Mouse (Mus musculus): Measurements from ENCODE around the gene Epha3. TPM values are rescaled to one million over a fixed set of nuclear protein-coding genes. Genes with fewer than 3 reads are reported as not detected.
A peak's percentile ranks its signal among the peaks of the same experiment; 100 is the strongest.

The Epha3 gene
- total and polyA plus RNA-seq, 3 experiments, result 0.39 to 0.48 (median 0.44) TPM

- Histone ChIP-seq H3K9ac (ENCODE audit: low read depth, low read length) (no peak overlapping the region), H3K4me1 (ENCODE audit: control insufficient read depth, insufficient read depth, low read length) (no peaks in the 10 kb centered on the region), H3K27ac (no peak overlapping the region), H3K4me3 (no peak overlapping the region), H3K27me3 (ENCODE audit: control insufficient read depth, insufficient read depth, low read length) (no peaks in the 10 kb centered on the region), H3K79me2 (replicated peaks; ENCODE audit: control insufficient read depth, insufficient read depth, low read length) (no peaks in the 10 kb centered on the region), H3K36me3 (ENCODE audit: control insufficient read depth, insufficient read depth, low read length) (no peaks in the 10 kb centered on the region)
- no peak for DNase-seq
- no peak for TF ChIP-seq EP300 (IDR thresholded peaks at IDR 0.05; ENCODE audit: insufficient read depth, low read depth, low read length)
- TF ChIP-seq CTCF (IDR thresholded peaks at IDR 0.05), result no peak
- TF ChIP-seq POLR2A (IDR thresholded peaks at IDR 0.05; ENCODE audit: insufficient read depth, low read depth, low read length), result no peak
- 46% methylated on average over 6 of the region's 6 CpGs for WGBS
- intact Hi-C loops (cut with DNase I), result no loop called here
Observed at GRCm38 (mm10) chr16:63817606-63818005, 46.4 kb downstream of the Epha3 start.

GRCm38 (mm10) chr16:63816672-63817071 is 47.3 kb downstream of the Epha3 start:
- TF ChIP-seq EP300 (IDR thresholded peaks at IDR 0.05; ENCODE audit: insufficient read depth, low read depth, low read length) (no peak), CTCF (IDR thresholded peaks at IDR 0.05) (no peak), POLR2A (IDR thresholded peaks at IDR 0.05; ENCODE audit: insufficient read depth, low read depth, low read length) (no peak)
- intact Hi-C loops (cut with DNase I), result no loop called here
- Histone ChIP-seq H3K4me3 (no peak overlapping the region), H3K27me3 (ENCODE audit: control insufficient read depth, insufficient read depth, low read length) (no peaks in the 10 kb centered on the region), H3K27ac (no peak overlapping the region), H3K9ac (ENCODE audit: low read depth, low read length) (no peak overlapping the region), H3K79me2 (replicated peaks; ENCODE audit: control insufficient read depth, insufficient read depth, low read length) (no peaks in the 10 kb centered on the region), H3K36me3 (ENCODE audit: control insufficient read depth, insufficient read depth, low read length) (no peaks in the 10 kb centered on the region), H3K4me1 (ENCODE audit: control insufficient read depth, insufficient read depth, low read length) (no peaks in the 10 kb centered on the region)
- peak in 1 of 2 experiments; percentile 8 for DNase-seq
- WGBS, result 23% methylated on average over 1 of the region's 1 CpGs

- no peak overlapping the region for H3K27ac ChIP-seq
- H3K4me1 ChIP-seq (ENCODE audit: control insufficient read depth, insufficient read depth, low read length), result no peaks in the 10 kb centered on the region
- no peak overlapping the region for H3K4me3 ChIP-seq
- WGBS, result 73% methylated on average over 5 of the region's 5 CpGs
- H3K79me2 ChIP-seq (replicated peaks; ENCODE audit: control insufficient read depth, insufficient read depth, low read length), result no peaks in the 10 kb centered on the region
- no peak for DNase-seq
- TF ChIP-seq CTCF (IDR thresholded peaks at IDR 0.05) (no peak), EP300 (IDR thresholded peaks at IDR 0.05; ENCODE audit: insufficient read depth, low read depth, low read length) (no peak), POLR2A (IDR thresholded peaks at IDR 0.05; ENCODE audit: insufficient read depth, low read depth, low read length) (no peak)
- H3K36me3 ChIP-seq (ENCODE audit: control insufficient read depth, insufficient read depth, low read length), result no peaks in the 10 kb centered on the region
- intact Hi-C loops (cut with DNase I), result no loop called here
- H3K27me3 ChIP-seq (ENCODE audit: control insufficient read depth, insufficient read depth, low read length), result no peaks in the 10 kb centered on the region
- H3K9ac ChIP-seq (ENCODE audit: low read depth, low read length), result no peak overlapping the region
Observed at GRCm38 (mm10) chr16:63809871-63810270, 54.1 kb downstream of the Epha3 start.

GRCm38 (mm10) chr16:63808991-63809390 is 55.0 kb downstream of the Epha3 start:
- DNase-seq, result no peak
- H3K27ac ChIP-seq, result no peak overlapping the region
- H3K9ac ChIP-seq (ENCODE audit: low read depth, low read length), result no peak overlapping the region
- H3K27me3 ChIP-seq (ENCODE audit: control insufficient read depth, insufficient read depth, low read length), result no peaks in the 10 kb centered on the region
- no peaks in the 10 kb centered on the region for H3K79me2 ChIP-seq (replicated peaks; ENCODE audit: control insufficient read depth, insufficient read depth, low read length)
- no peak overlapping the region for H3K4me3 ChIP-seq
- no peaks in the 10 kb centered on the region for H3K36me3 ChIP-seq (ENCODE audit: control insufficient read depth, insufficient read depth, low read length)
- TF ChIP-seq EP300 (IDR thresholded peaks at IDR 0.05; ENCODE audit: insufficient read depth, low read depth, low read length) (no peak), CTCF (IDR thresholded peaks at IDR 0.05) (no peak), POLR2A (IDR thresholded peaks at IDR 0.05; ENCODE audit: insufficient read depth, low read depth, low read length) (no peak)
- no peaks in the 10 kb centered on the region for H3K4me1 ChIP-seq (ENCODE audit: control insufficient read depth, insufficient read depth, low read length)
- intact Hi-C loops (cut with DNase I), result no loop called here

- H3K9ac ChIP-seq (ENCODE audit: low read depth, low read length), result no peak overlapping the region
- H3K36me3 ChIP-seq (ENCODE audit: control insufficient read depth, insufficient read depth, low read length), result no peaks in the 10 kb centered on the region
- intact Hi-C loops (cut with DNase I), result no loop called here
- H3K4me1 ChIP-seq (ENCODE audit: control insufficient read depth, insufficient read depth, low read length), result no peaks in the 10 kb centered on the region
- TF ChIP-seq EP300 (IDR thresholded peaks at IDR 0.05; ENCODE audit: insufficient read depth, low read depth, low read length) (no peak), CTCF (IDR thresholded peaks at IDR 0.05) (no peak), POLR2A (IDR thresholded peaks at IDR 0.05; ENCODE audit: insufficient read depth, low read depth, low read length) (no peak)
- no peaks in the 10 kb centered on the region for H3K79me2 ChIP-seq (replicated peaks; ENCODE audit: control insufficient read depth, insufficient read depth, low read length)
- DNase-seq, result no peak
- 87% methylated on average over 5 of the region's 5 CpGs for WGBS
- H3K27ac ChIP-seq, result no peak overlapping the region
- H3K27me3 ChIP-seq (ENCODE audit: control insufficient read depth, insufficient read depth, low read length), result no peaks in the 10 kb centered on the region
- no peak overlapping the region for H3K4me3 ChIP-seq
Observed at GRCm38 (mm10) chr16:63806437-63807129, 57.4 kb downstream of the Epha3 start.

- no peaks in the 10 kb centered on the region for H3K36me3 ChIP-seq (ENCODE audit: control insufficient read depth, insufficient read depth, low read length)
- no peaks in the 10 kb centered on the region for H3K27me3 ChIP-seq (ENCODE audit: control insufficient read depth, insufficient read depth, low read length)
- DNase-seq, result no peak
- H3K27ac ChIP-seq, result no peak overlapping the region
- no peaks in the 10 kb centered on the region for H3K79me2 ChIP-seq (replicated peaks; ENCODE audit: control insufficient read depth, insufficient read depth, low read length)
- no peak for TF ChIP-seq POLR2A (IDR thresholded peaks at IDR 0.05; ENCODE audit: insufficient read depth, low read depth, low read length)
- no peak for TF ChIP-seq CTCF (IDR thresholded peaks at IDR 0.05)
- TF ChIP-seq EP300 (IDR thresholded peaks at IDR 0.05; ENCODE audit: insufficient read depth, low read depth, low read length), result no peak
- H3K4me3 ChIP-seq, result no peak overlapping the region
- intact Hi-C loops (cut with DNase I), result no loop called here
- H3K4me1 ChIP-seq (ENCODE audit: control insufficient read depth, insufficient read depth, low read length), result no peaks in the 10 kb centered on the region
- 93% methylated on average over 3 of the region's 3 CpGs for WGBS
- no peak overlapping the region for H3K9ac ChIP-seq (ENCODE audit: low read depth, low read length)
Observed at GRCm38 (mm10) chr16:63806025-63806424, 58.0 kb downstream of the Epha3 start.
